Mouse (Mus musculus) MEL (cell line): ENCODE data around the gene Ciz1. TPM values are rescaled to one million over a fixed set of nuclear protein-coding genes. Genes with fewer than 3 reads are reported as not detected.

Source experiments
- DNase-seq: peaks from one replicate; pipeline ENCODE4 v3.0.0; 2011; ENCODE audit warnings: low read depth, low spot score
- H3K27ac ChIP-seq: 2 replicates; pipeline ENCODE4 v1.5.1; 2012; ENCODE audit warnings: low read depth, mild to moderate bottlenecking, control low read depth, low read length, moderate library complexity; ENCODE audit not compliant: control insufficient read depth
- H3K27me3 ChIP-seq, 2 experiments: fragments of 150-350 bp in 1 of 2; sonication (generic) in 1 of 2; 2 replicates each; pipeline ENCODE4 v1.6.1; 2012; ENCODE audit warnings: low read length in 2 of 2, mild to moderate bottlenecking in 2 of 2, improper control_type of control experiment in 1 of 2, moderate library complexity in 1 of 2; ENCODE audit not compliant: insufficient read depth in 2 of 2, control insufficient read depth in 1 of 2
- H3K36me3 ChIP-seq, 2 experiments: 2 replicates each; pipeline ENCODE4 v1.6.1; 2012 to 2014; ENCODE audit warnings: low read length in 2 of 2, improper control_type of control experiment in 1 of 2, inconsistent platforms in 1 of 2, mild to moderate bottlenecking in 1 of 2; ENCODE audit not compliant: insufficient read depth in 2 of 2, control insufficient read depth in 1 of 2
- H3K4me1 ChIP-seq, 2 experiments: fragments of 150-350 bp in 1 of 2; sonication (generic) in 1 of 2; 2 replicates each; pipeline ENCODE4 v1.6.1; 2012; ENCODE audit warnings: low read length in 2 of 2, improper control_type of control experiment in 1 of 2, mild to moderate bottlenecking in 1 of 2; ENCODE audit not compliant: insufficient read depth in 2 of 2, control insufficient read depth in 1 of 2
- H3K4me3 ChIP-seq, 2 experiments: fragments of 150-350 bp in 1 of 2; sonication (generic) in 1 of 2; 2 replicates each; pipeline ENCODE4 v1.5.1; 2012; ENCODE audit warnings: low read depth in 2 of 2, low read length in 2 of 2, mild to moderate bottlenecking in 2 of 2, moderate library complexity in 2 of 2, control low read depth in 1 of 2, improper control_type of control experiment in 1 of 2; ENCODE audit not compliant: control insufficient read depth in 1 of 2, insufficient read depth in 1 of 2
- H3K79me2 ChIP-seq: 2 replicates; pipeline ENCODE4 v1.6.1; 2012; ENCODE audit warnings: mild to moderate bottlenecking, low read length, moderate library complexity; ENCODE audit not compliant: control insufficient read depth, poor library complexity, insufficient read depth
- H3K9ac ChIP-seq: 2 replicates; pipeline ENCODE4 v1.6.1; 2012; ENCODE audit warnings: low read depth, mild to moderate bottlenecking, control low read depth, low read length, moderate library complexity; ENCODE audit not compliant: control insufficient read depth, poor library complexity, severe bottlenecking
- H3K9me3 ChIP-seq: fragments of 150-350 bp; sonication (generic); replicated peaks from 2 replicates; pipeline ENCODE4 v1.6.1; 2012; ENCODE audit warnings: mild to moderate bottlenecking, low read length, improper control_type of control experiment, moderate library complexity; ENCODE audit not compliant: insufficient read depth
- BHLHE40 ChIP-seq: IDR thresholded peaks from 2 replicates; pipeline ENCODE4 v1.6.1; 2012; ENCODE audit warnings: low read depth, mild to moderate bottlenecking, inconsistent platforms, low read length, improper control_type of control experiment, borderline replicate concordance
- CHD1 ChIP-seq: IDR thresholded peaks from 2 replicates; pipeline ENCODE4 v1.6.1; 2012; ENCODE audit warnings: low read depth, mild to moderate bottlenecking, inconsistent platforms, low read length, improper control_type of control experiment
- CHD2 ChIP-seq: IDR thresholded peaks from 2 replicates; pipeline ENCODE4 v1.6.1; 2011; ENCODE audit warnings: low read length, improper control_type of control experiment
- CTCF ChIP-seq, 3 experiments: IDR thresholded peaks in 2 of 3; conservative IDR thresholded peaks in 1 of 3; 2 replicates each; pipeline ENCODE4 v1.5.1; 2011 to 2012; ENCODE audit warnings: low read length in 3 of 3, low read depth in 2 of 3, mild to moderate bottlenecking in 2 of 3, improper control_type of control experiment in 1 of 3, inconsistent platforms in 1 of 3, mixed read lengths in 1 of 3, moderate library complexity in 1 of 3; ENCODE audit not compliant: control insufficient read depth in 1 of 3, insufficient read depth in 1 of 3, poor library complexity in 1 of 3, severe bottlenecking in 1 of 3
- E2F4 ChIP-seq: IDR thresholded peaks from 2 replicates; pipeline ENCODE4 v1.6.1; 2011; ENCODE audit warnings: low read depth, low read length, improper control_type of control experiment, borderline replicate concordance
- ETS1 ChIP-seq: IDR thresholded peaks from 2 replicates; pipeline ENCODE4 v1.6.1; 2012; ENCODE audit warnings: low read depth, mild to moderate bottlenecking, inconsistent platforms, low read length, improper control_type of control experiment, moderate library complexity
- GABPA ChIP-seq: IDR thresholded peaks from 2 replicates; pipeline ENCODE4 v1.6.1; 2012; ENCODE audit warnings: low read depth, mild to moderate bottlenecking, inconsistent platforms, low read length, improper control_type of control experiment, moderate library complexity
- HCFC1 ChIP-seq: IDR thresholded peaks from 2 replicates; pipeline ENCODE4 v1.6.1; 2012; ENCODE audit warnings: low read depth, mild to moderate bottlenecking, inconsistent platforms, low read length, improper control_type of control experiment, moderate library complexity
- KAT2A ChIP-seq: conservative IDR thresholded peaks from 2 replicates; pipeline ENCODE4 v1.6.1; 2012; ENCODE audit warnings: low read depth, low read length, improper control_type of control experiment, inconsistent platforms
- MAFK ChIP-seq: IDR thresholded peaks from 2 replicates; pipeline ENCODE4 v1.6.1; 2011; ENCODE audit warnings: low read depth, mild to moderate bottlenecking, low read length, improper control_type of control experiment, borderline replicate concordance
- MYB ChIP-seq: IDR thresholded peaks from 2 replicates; pipeline ENCODE4 v1.6.1; 2011; ENCODE audit warnings: mild to moderate bottlenecking, low read depth, low read length, improper control_type of control experiment
- MYC ChIP-seq: IDR thresholded peaks from 2 replicates; pipeline ENCODE4 v1.6.1; 2011; ENCODE audit warnings: low read depth, mild to moderate bottlenecking, low read length, improper control_type of control experiment, moderate library complexity
- NRF1 ChIP-seq: IDR thresholded peaks from 2 replicates; pipeline ENCODE4 v1.6.1; 2014; ENCODE audit warnings: low read depth, mild to moderate bottlenecking, inconsistent platforms, low read length, improper control_type of control experiment, moderate library complexity; ENCODE audit not compliant: poor library complexity, insufficient read depth, severe bottlenecking
- POLR2A ChIP-seq, 2 experiments: IDR thresholded peaks; 2 replicates each; pipeline ENCODE4 v1.6.1; 2011 to 2012; ENCODE audit warnings: low read length in 2 of 2, mild to moderate bottlenecking in 2 of 2, control low read depth in 1 of 2, improper control_type of control experiment in 1 of 2, low read depth in 1 of 2, moderate library complexity in 1 of 2; ENCODE audit not compliant: control insufficient read depth in 1 of 2, insufficient read depth in 1 of 2, poor library complexity in 1 of 2
- POLR2AphosphoS2 ChIP-seq: IDR thresholded peaks from 2 replicates; pipeline ENCODE4 v1.6.1; 2011; ENCODE audit warnings: low read length, improper control_type of control experiment
- RCOR1 ChIP-seq: IDR thresholded peaks from 2 replicates; pipeline ENCODE4 v1.6.1; 2012; ENCODE audit warnings: low read depth, mild to moderate bottlenecking, inconsistent platforms, low read length, improper control_type of control experiment
- SIN3A ChIP-seq: IDR thresholded peaks from 2 replicates; pipeline ENCODE4 v1.6.1; 2012; ENCODE audit warnings: low read length, improper control_type of control experiment, inconsistent platforms
- TCF12 ChIP-seq: IDR thresholded peaks from 2 replicates; pipeline ENCODE4 v1.6.1; 2014; ENCODE audit warnings: low read depth, mild to moderate bottlenecking, inconsistent platforms, low read length, improper control_type of control experiment, moderate library complexity
- UBTF ChIP-seq: IDR thresholded peaks from 2 replicates; pipeline ENCODE4 v1.6.1; 2012; ENCODE audit warnings: low read depth, mild to moderate bottlenecking, inconsistent platforms, low read length, improper control_type of control experiment, moderate library complexity, borderline replicate concordance; ENCODE audit not compliant: insufficient read depth
- USF1 ChIP-seq: IDR thresholded peaks from 2 replicates; pipeline ENCODE4 v1.6.1; 2014; ENCODE audit warnings: low read depth, mild to moderate bottlenecking, inconsistent platforms, low read length, improper control_type of control experiment, moderate library complexity
- USF2 ChIP-seq, 2 experiments: IDR thresholded peaks; 2 replicates each; pipeline ENCODE4 v1.6.1; 2011 to 2012; ENCODE audit warnings: improper control_type of control experiment in 2 of 2, low read length in 2 of 2, borderline replicate concordance in 1 of 2, inconsistent platforms in 1 of 2, low read depth in 1 of 2, mild to moderate bottlenecking in 1 of 2; ENCODE audit not compliant: insufficient read depth in 1 of 2
- ZC3H11A ChIP-seq: IDR thresholded peaks from 2 replicates; pipeline ENCODE4 v1.6.1; 2012; ENCODE audit warnings: low read depth, mild to moderate bottlenecking, inconsistent platforms, low read length, improper control_type of control experiment
- ZKSCAN1 ChIP-seq: IDR thresholded peaks from 2 replicates; pipeline ENCODE4 v1.6.1; 2012; ENCODE audit warnings: low read depth, mild to moderate bottlenecking, inconsistent platforms, low read length, improper control_type of control experiment, moderate library complexity
- ZNF384 ChIP-seq: IDR thresholded peaks from 2 replicates; pipeline ENCODE4 v1.6.1; 2012; ENCODE audit warnings: low read depth, mild to moderate bottlenecking, inconsistent platforms, low read length, improper control_type of control experiment
- polyA plus RNA-seq, 2 experiments: library from polyadenylated mRNA; stranded (reverse) in 1 of 2; unstranded in 1 of 2; fragments of >175 nt in 1 of 2; fragments of >200 nt in 1 of 2; gene quantifications; 2 replicates each; pipeline versions ENCODE4 v1.2.1 to v1.2.4; 2012; ENCODE audit warnings: low replicate concordance in 2 of 2, low read depth in 1 of 2; ENCODE audit not compliant: insufficient read length in 2 of 2, insufficient read depth in 1 of 2, missing spikeins in 1 of 2
- total RNA-seq: library from RNA; depleted of rRNA; stranded (reverse); fragments of 300-350 nt; gene quantifications from 2 replicates; pipeline ENCODE4 v1.2.3, GENCODE M21; 2012

Ciz1 gene
- total and polyA plus RNA-seq, 3 experiments: 20.7 to 99.8 TPM; not detected in 1

DNA sequence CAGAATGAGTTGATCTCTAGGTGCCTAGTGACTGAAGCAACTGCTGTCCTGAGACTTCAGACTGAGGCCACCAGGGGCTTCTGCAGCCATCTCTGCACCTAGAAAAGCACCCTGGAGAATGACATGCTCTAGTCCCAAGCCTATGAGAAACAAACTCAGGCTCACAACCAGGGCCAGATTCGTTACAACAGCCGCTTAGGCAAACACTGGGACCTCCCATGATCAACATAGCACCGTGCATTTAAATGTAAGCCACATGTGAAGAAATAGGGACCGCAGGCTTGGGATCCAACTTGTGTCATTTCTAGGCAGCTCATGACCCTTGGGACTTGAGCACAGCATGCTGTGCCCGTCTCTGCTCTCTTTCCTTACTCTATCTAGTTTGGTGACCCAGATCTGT lies 75.6 kb downstream of the Ciz1 start:
- peaks cover 19% of the 10 kb centered on the region for H3K79me2 ChIP-seq
- no peaks in the 10 kb centered on the region for H3K9me3 ChIP-seq
- no peaks in the 10 kb centered on the region for H3K27me3 ChIP-seq
- no peak overlapping the region for H3K4me3 ChIP-seq
- H3K36me3 ChIP-seq: peaks cover 0 to 22% of the 10 kb centered on the region in 2 experiments; a peak in 3 of 4 replicates
- peaks cover 19 to 32% of the 10 kb centered on the region in 2 experiments for H3K4me1 ChIP-seq
- DNase-seq: no peak
- no peak overlapping the region for H3K9ac ChIP-seq
- no peak for TF ChIP-seq ZKSCAN1
- no peak for TF ChIP-seq KAT2A
- TF ChIP-seq HCFC1: no peak
- no peak for TF ChIP-seq POLR2A (IDR thresholded peaks at IDR 0.05; ENCODE audit: control insufficient read depth in 1 of 2, insufficient read depth in 1 of 2, low read depth in 1 of 2, low read length in 2 of 2, poor library complexity in 1 of 2)
- H3K27ac ChIP-seq: no peak overlapping the region

DNA sequence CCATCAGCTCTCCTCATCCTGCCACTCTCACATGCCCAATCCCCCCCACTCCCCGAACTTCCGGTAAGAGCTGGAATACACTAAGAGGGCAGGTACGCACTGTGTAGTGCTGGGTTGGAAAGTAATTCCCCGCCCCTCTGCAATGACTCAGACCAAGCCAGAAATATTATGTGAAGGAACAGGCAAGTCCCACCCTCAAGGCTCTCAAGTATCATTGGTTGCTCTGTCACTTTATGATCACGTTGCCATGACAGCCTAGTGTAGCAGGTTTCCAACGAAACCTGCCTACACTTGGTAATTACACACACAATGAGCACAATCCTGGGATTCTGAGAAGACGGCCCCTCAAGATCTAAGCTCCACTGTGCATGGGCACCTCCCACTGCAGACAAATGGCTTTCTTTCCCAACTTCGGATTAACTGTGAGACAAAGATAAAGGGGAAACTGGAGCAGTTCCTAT lies 76.2 kb downstream of the Ciz1 start:
- peak; percentile 21 for DNase-seq
- TF ChIP-seq TCF12: no peak
- no peak for TF ChIP-seq RCOR1
- TF ChIP-seq MYC: no peak
- TF ChIP-seq, all 39 proteins: peak for 0
- H3K36me3 ChIP-seq: peaks cover 0 to 17% of the 10 kb centered on the region in 2 experiments; a peak in 3 of 4 replicates
- no peaks in the 10 kb centered on the region for H3K27me3 ChIP-seq
- H3K4me1 ChIP-seq: peaks cover 17 to 26% of the 10 kb centered on the region in 2 experiments
- no peak overlapping the region for H3K9ac ChIP-seq
- no peak overlapping the region for H3K4me3 ChIP-seq
- no peaks in the 10 kb centered on the region for H3K9me3 ChIP-seq
- no peak overlapping the region for H3K27ac ChIP-seq
- H3K79me2 ChIP-seq: peaks cover 20% of the 10 kb centered on the region

DNA sequence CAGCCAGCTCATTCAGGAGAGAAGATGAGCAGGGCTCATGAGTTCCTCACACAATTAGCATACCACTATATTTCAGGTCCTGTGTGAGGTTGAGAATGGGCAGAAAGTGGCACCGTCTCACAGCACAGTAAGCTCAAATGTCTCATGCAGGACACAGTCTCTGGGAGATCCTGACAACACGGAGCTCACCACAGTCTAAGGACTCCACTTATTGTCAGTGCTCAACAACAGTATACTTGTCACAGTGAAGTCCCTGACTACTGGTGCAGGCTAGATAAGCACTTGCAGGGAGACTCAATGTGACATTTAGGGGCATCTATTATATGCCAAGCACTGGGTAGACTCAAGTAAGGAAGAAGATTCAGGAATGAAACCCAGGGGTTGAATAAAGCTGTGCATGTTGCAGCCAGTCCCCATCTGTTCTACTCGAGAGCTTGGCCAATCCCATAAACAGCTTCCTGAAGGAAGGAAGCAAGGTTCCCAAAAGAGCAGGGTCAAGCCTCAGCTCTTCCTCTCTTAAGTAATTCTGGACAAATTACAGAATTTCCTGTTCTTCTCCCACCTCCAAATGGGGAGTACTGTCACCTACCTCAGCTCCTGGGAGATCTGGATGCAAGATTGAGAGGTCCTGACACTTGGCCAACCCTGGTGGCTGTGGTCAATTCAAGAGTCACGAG lies 77.2 kb downstream of the Ciz1 start:
- H3K9me3 ChIP-seq: no peaks in the 10 kb centered on the region
- H3K4me1 ChIP-seq: peaks cover 12 to 17% of the 10 kb centered on the region in 2 experiments; a peak in 3 of 4 replicates
- H3K9ac ChIP-seq: no peak overlapping the region
- H3K36me3 ChIP-seq: peaks cover 2 to 8% of the 10 kb centered on the region in 2 experiments; a peak in 3 of 4 replicates
- H3K79me2 ChIP-seq: peaks cover 18% of the 10 kb centered on the region
- H3K27ac ChIP-seq: no peak overlapping the region
- no peaks in the 10 kb centered on the region for H3K27me3 ChIP-seq
- DNase-seq: peak; percentile 28
- no peak overlapping the region for H3K4me3 ChIP-seq
- no peak for TF ChIP-seq MAFK
- no peak for TF ChIP-seq CHD2
- TF ChIP-seq GABPA: no peak
- TF ChIP-seq ETS1: no peak
- no peak for TF ChIP-seq MYB
- no peak for TF ChIP-seq ZC3H11A
- TF ChIP-seq CTCF (IDR thresholded peaks at IDR 0.05 in 2 of 3, conservative IDR thresholded peaks at IDR 0.05 in 1 of 3; ENCODE audit: control insufficient read depth in 1 of 3, insufficient read depth in 1 of 3, low read depth in 2 of 3, low read length in 3 of 3, poor library complexity in 1 of 3, severe bottlenecking in 1 of 3): no peak
- no peak for TF ChIP-seq USF1
- no peak for TF ChIP-seq RCOR1
- no peak for TF ChIP-seq E2F4
- TF ChIP-seq USF2 (IDR thresholded peaks at IDR 0.05; ENCODE audit: borderline replicate concordance in 1 of 2, insufficient read depth in 1 of 2, low read depth in 1 of 2, low read length in 2 of 2): no peak
- TF ChIP-seq UBTF: no peak
- TF ChIP-seq CHD1: no peak
- no peak for TF ChIP-seq POLR2AphosphoS2
- no peak for TF ChIP-seq BHLHE40
- no peak for TF ChIP-seq NRF1
- TF ChIP-seq ZNF384: no peak
- no peak for TF ChIP-seq HCFC1
- TF ChIP-seq SIN3A: no peak
